Mouse (Mus musculus) MEL (cell line): ENCODE measurements at regions not wholly inside any gene's neighbourhood (a gene's known extent, or its start where the extent isn't known, plus 50 kb on each side); places are given as distances from the start of the nearest gene placed in this dataset.

Experiments
- DNase-seq: peaks from one replicate; pipeline ENCODE4 v3.0.0; 2011; ENCODE audit warnings: low read depth, low spot score
- H3K27ac ChIP-seq: 2 replicates; pipeline ENCODE4 v1.5.1; 2012; ENCODE audit warnings: low read depth, mild to moderate bottlenecking, control low read depth, low read length, moderate library complexity; ENCODE audit not compliant: control insufficient read depth
- H3K27me3 ChIP-seq, 2 experiments: fragments of 150-350 bp in 1 of 2; sonication (generic) in 1 of 2; 2 replicates each; pipeline ENCODE4 v1.6.1; 2012; ENCODE audit warnings: low read length in 2 of 2, mild to moderate bottlenecking in 2 of 2, improper control_type of control experiment in 1 of 2, moderate library complexity in 1 of 2; ENCODE audit not compliant: insufficient read depth in 2 of 2, control insufficient read depth in 1 of 2
- H3K36me3 ChIP-seq, 2 experiments: 2 replicates each; pipeline ENCODE4 v1.6.1; 2012 to 2014; ENCODE audit warnings: low read length in 2 of 2, improper control_type of control experiment in 1 of 2, inconsistent platforms in 1 of 2, mild to moderate bottlenecking in 1 of 2; ENCODE audit not compliant: insufficient read depth in 2 of 2, control insufficient read depth in 1 of 2
- H3K4me1 ChIP-seq, 2 experiments: fragments of 150-350 bp in 1 of 2; sonication (generic) in 1 of 2; 2 replicates each; pipeline ENCODE4 v1.6.1; 2012; ENCODE audit warnings: low read length in 2 of 2, improper control_type of control experiment in 1 of 2, mild to moderate bottlenecking in 1 of 2; ENCODE audit not compliant: insufficient read depth in 2 of 2, control insufficient read depth in 1 of 2
- H3K4me3 ChIP-seq, 2 experiments: fragments of 150-350 bp in 1 of 2; sonication (generic) in 1 of 2; 2 replicates each; pipeline ENCODE4 v1.5.1; 2012; ENCODE audit warnings: low read depth in 2 of 2, low read length in 2 of 2, mild to moderate bottlenecking in 2 of 2, moderate library complexity in 2 of 2, control low read depth in 1 of 2, improper control_type of control experiment in 1 of 2; ENCODE audit not compliant: control insufficient read depth in 1 of 2, insufficient read depth in 1 of 2
- H3K79me2 ChIP-seq: 2 replicates; pipeline ENCODE4 v1.6.1; 2012; ENCODE audit warnings: mild to moderate bottlenecking, low read length, moderate library complexity; ENCODE audit not compliant: control insufficient read depth, poor library complexity, insufficient read depth
- H3K9ac ChIP-seq: 2 replicates; pipeline ENCODE4 v1.6.1; 2012; ENCODE audit warnings: low read depth, mild to moderate bottlenecking, control low read depth, low read length, moderate library complexity; ENCODE audit not compliant: control insufficient read depth, poor library complexity, severe bottlenecking
- H3K9me3 ChIP-seq: fragments of 150-350 bp; sonication (generic); replicated peaks from 2 replicates; pipeline ENCODE4 v1.6.1; 2012; ENCODE audit warnings: mild to moderate bottlenecking, low read length, improper control_type of control experiment, moderate library complexity; ENCODE audit not compliant: insufficient read depth
- BHLHE40 ChIP-seq: IDR thresholded peaks from 2 replicates; pipeline ENCODE4 v1.6.1; 2012; ENCODE audit warnings: low read depth, mild to moderate bottlenecking, inconsistent platforms, low read length, improper control_type of control experiment, borderline replicate concordance
- CHD2 ChIP-seq: IDR thresholded peaks from 2 replicates; pipeline ENCODE4 v1.6.1; 2011; ENCODE audit warnings: low read length, improper control_type of control experiment
- E2F4 ChIP-seq: IDR thresholded peaks from 2 replicates; pipeline ENCODE4 v1.6.1; 2011; ENCODE audit warnings: low read depth, low read length, improper control_type of control experiment, borderline replicate concordance
- ELF1 ChIP-seq: IDR thresholded peaks from 2 replicates; pipeline ENCODE4 v1.6.1; 2014; ENCODE audit warnings: low read depth, mild to moderate bottlenecking, inconsistent platforms, low read length, improper control_type of control experiment, moderate library complexity
- EP300 ChIP-seq, 2 experiments: IDR thresholded peaks; 2 replicates each; pipeline ENCODE4 v1.6.1; 2011; ENCODE audit warnings: improper control_type of control experiment in 2 of 2, low read length in 2 of 2, low read depth in 1 of 2, mild to moderate bottlenecking in 1 of 2
- ETS1 ChIP-seq: IDR thresholded peaks from 2 replicates; pipeline ENCODE4 v1.6.1; 2012; ENCODE audit warnings: low read depth, mild to moderate bottlenecking, inconsistent platforms, low read length, improper control_type of control experiment, moderate library complexity
- GABPA ChIP-seq: IDR thresholded peaks from 2 replicates; pipeline ENCODE4 v1.6.1; 2012; ENCODE audit warnings: low read depth, mild to moderate bottlenecking, inconsistent platforms, low read length, improper control_type of control experiment, moderate library complexity
- HCFC1 ChIP-seq: IDR thresholded peaks from 2 replicates; pipeline ENCODE4 v1.6.1; 2012; ENCODE audit warnings: low read depth, mild to moderate bottlenecking, inconsistent platforms, low read length, improper control_type of control experiment, moderate library complexity
- JUND ChIP-seq: IDR thresholded peaks from 2 replicates; pipeline ENCODE4 v1.6.1; 2011; ENCODE audit warnings: low read depth, mild to moderate bottlenecking, improper control_type of control experiment, low read length
- KAT2A ChIP-seq: conservative IDR thresholded peaks from 2 replicates; pipeline ENCODE4 v1.6.1; 2012; ENCODE audit warnings: low read depth, low read length, improper control_type of control experiment, inconsistent platforms
- MAX ChIP-seq: IDR thresholded peaks from 2 replicates; pipeline ENCODE4 v1.6.1; 2011; ENCODE audit warnings: low read length, improper control_type of control experiment
- MYC ChIP-seq: IDR thresholded peaks from 2 replicates; pipeline ENCODE4 v1.6.1; 2011; ENCODE audit warnings: low read depth, mild to moderate bottlenecking, low read length, improper control_type of control experiment, moderate library complexity
- NELFE ChIP-seq: IDR thresholded peaks from 2 replicates; pipeline ENCODE4 v1.6.1; 2011; ENCODE audit warnings: low read depth, low read length, improper control_type of control experiment
- NRF1 ChIP-seq: IDR thresholded peaks from 2 replicates; pipeline ENCODE4 v1.6.1; 2014; ENCODE audit warnings: low read depth, mild to moderate bottlenecking, inconsistent platforms, low read length, improper control_type of control experiment, moderate library complexity; ENCODE audit not compliant: poor library complexity, insufficient read depth, severe bottlenecking
- POLR2A ChIP-seq, 2 experiments: IDR thresholded peaks; 2 replicates each; pipeline ENCODE4 v1.6.1; 2011 to 2012; ENCODE audit warnings: low read length in 2 of 2, mild to moderate bottlenecking in 2 of 2, control low read depth in 1 of 2, improper control_type of control experiment in 1 of 2, low read depth in 1 of 2, moderate library complexity in 1 of 2; ENCODE audit not compliant: control insufficient read depth in 1 of 2, insufficient read depth in 1 of 2, poor library complexity in 1 of 2
- POLR2AphosphoS5 ChIP-seq: IDR thresholded peaks from 2 replicates; pipeline ENCODE4 v1.6.1; 2012; ENCODE audit warnings: low read depth, borderline replicate concordance, mild to moderate bottlenecking, inconsistent platforms, low read length, moderate library complexity, mixed read lengths
- RCOR1 ChIP-seq: IDR thresholded peaks from 2 replicates; pipeline ENCODE4 v1.6.1; 2012; ENCODE audit warnings: low read depth, mild to moderate bottlenecking, inconsistent platforms, low read length, improper control_type of control experiment
- SMC3 ChIP-seq: IDR thresholded peaks from 2 replicates; pipeline ENCODE4 v1.6.1; 2011; ENCODE audit warnings: low read depth, low read length, improper control_type of control experiment
- TBP ChIP-seq: IDR thresholded peaks from 2 replicates; pipeline ENCODE4 v1.8.0; 2011; ENCODE audit warnings: low read depth, low read length, improper control_type of control experiment
- ZC3H11A ChIP-seq: IDR thresholded peaks from 2 replicates; pipeline ENCODE4 v1.6.1; 2012; ENCODE audit warnings: low read depth, mild to moderate bottlenecking, inconsistent platforms, low read length, improper control_type of control experiment
- ZKSCAN1 ChIP-seq: IDR thresholded peaks from 2 replicates; pipeline ENCODE4 v1.6.1; 2012; ENCODE audit warnings: low read depth, mild to moderate bottlenecking, inconsistent platforms, low read length, improper control_type of control experiment, moderate library complexity
- ZMIZ1 ChIP-seq: IDR thresholded peaks from 2 replicates; pipeline ENCODE4 v1.6.1; 2012; ENCODE audit warnings: low read depth, mild to moderate bottlenecking, inconsistent platforms, low read length, improper control_type of control experiment, moderate library complexity
- ZNF384 ChIP-seq: IDR thresholded peaks from 2 replicates; pipeline ENCODE4 v1.6.1; 2012; ENCODE audit warnings: low read depth, mild to moderate bottlenecking, inconsistent platforms, low read length, improper control_type of control experiment

GRCm38 (mm10) chr9:113508821-113509220, 199.2 kb downstream of the Pdcd6ip start:
- TF ChIP-seq GABPA = no peak
- TF ChIP-seq KAT2A = no peak
- no peak for TF ChIP-seq SMC3
- no peak for TF ChIP-seq ELF1
- TF ChIP-seq NRF1 = no peak
- TF ChIP-seq, all 39 proteins: peak for 0
- no peaks in the 10 kb centered on the region for H3K79me2 ChIP-seq
- H3K4me3 ChIP-seq = no peak overlapping the region
- no peak overlapping the region for H3K27ac ChIP-seq
- no peaks in the 10 kb centered on the region for H3K27me3 ChIP-seq
- H3K9me3 ChIP-seq = no peaks in the 10 kb centered on the region
- H3K36me3 ChIP-seq = no peaks in the 10 kb centered on the region
- no peak overlapping the region for H3K9ac ChIP-seq
- DNase-seq = no peak
- H3K4me1 ChIP-seq = no peaks in the 10 kb centered on the region

- no peaks in the 10 kb centered on the region for H3K79me2 ChIP-seq
- no peak for DNase-seq
- no peaks in the 10 kb centered on the region for H3K36me3 ChIP-seq
- H3K9ac ChIP-seq = no peak overlapping the region
- H3K4me1 ChIP-seq = no peaks in the 10 kb centered on the region
- H3K27ac ChIP-seq = no peak overlapping the region
- H3K27me3 ChIP-seq = no peaks in the 10 kb centered on the region
- no peaks in the 10 kb centered on the region for H3K9me3 ChIP-seq
- no peak overlapping the region for H3K4me3 ChIP-seq
- TF ChIP-seq MYC = no peak
- TF ChIP-seq ELF1 = no peak
- TF ChIP-seq ZKSCAN1 = no peak
- no peak for TF ChIP-seq NELFE
- no peak for TF ChIP-seq NRF1
- no peak for TF ChIP-seq MAX
- no peak for TF ChIP-seq POLR2AphosphoS5
- no peak for TF ChIP-seq ZC3H11A
- no peak for TF ChIP-seq POLR2A (IDR thresholded peaks at IDR 0.05; ENCODE audit: control insufficient read depth in 1 of 2, insufficient read depth in 1 of 2, low read depth in 1 of 2, low read length in 2 of 2, poor library complexity in 1 of 2)
- TF ChIP-seq CHD2 = no peak
- TF ChIP-seq E2F4 = no peak
- TF ChIP-seq ETS1 = no peak
- no peak for TF ChIP-seq HCFC1
- no peak for TF ChIP-seq BHLHE40
- TF ChIP-seq TBP = no peak
- TF ChIP-seq EP300 (IDR thresholded peaks at IDR 0.05; ENCODE audit: low read depth in 1 of 2, low read length in 2 of 2) = no peak
- TF ChIP-seq ZMIZ1 = no peak
- TF ChIP-seq JUND = no peak
- TF ChIP-seq ZNF384 = no peak
- no peak for TF ChIP-seq RCOR1
Measured at GRCm38 (mm10) chr9:113507561-113508460, 200.2 kb downstream of the Pdcd6ip start.
